Mouse (Mus musculus): ENCODE results near the gene Fbxw4.

DNA sequence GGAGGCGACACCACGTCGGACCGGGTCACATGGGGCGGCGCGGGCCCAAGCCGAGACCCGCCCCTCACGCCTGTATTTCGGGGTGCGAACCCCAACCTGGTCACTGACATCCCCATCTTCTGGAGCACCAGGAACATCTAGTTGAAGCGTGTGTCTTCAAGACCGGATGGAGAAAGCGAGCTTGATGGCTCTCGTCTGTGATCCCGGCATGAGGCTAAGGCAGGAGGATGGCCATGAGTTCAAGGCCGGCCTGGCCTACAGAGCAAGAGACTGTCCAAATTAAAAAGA lies 335 bp upstream of the Fbxw4 start:
- no peak for TF ChIP-seq CTCF (IDR thresholded peaks at IDR 0.05; ENCODE audit: borderline replicate concordance, extremely low read depth, insufficient read depth, insufficient read length)
- TF ChIP-seq POLR2A (IDR thresholded peaks at IDR 0.05; ENCODE audit: borderline replicate concordance, extremely low read depth, insufficient read depth, insufficient read length, poor library complexity, severe bottlenecking): no peak
